Mouse (Mus musculus): ENCODE results near the gene Casp12.
A peak's percentile ranks its signal among the peaks of the same experiment; 100 is the strongest.
"Not testable (repeated sequence)": the region's sequence is repeated elsewhere in the genome, so short reads cannot be mapped to it uniquely, and the experiment has no call there.

Gene Casp12

GRCm38 (mm10) chr9:5345291-5345898, at the start of gene Casp12:
TSS of gene Casp12 (plus strand) at chr9:5345430.
- no peak for DNase-seq (ENCODE audit: low read depth, low spot score)

GRCm38 (mm10) chr9:5296354-5297237, 48.6 kb upstream of the Casp12 start:
- no peak for DNase-seq (ENCODE audit: low read depth, low spot score)

GRCm38 (mm10) chr9:5298329-5299131, 46.7 kb upstream of the Casp12 start, which contains the start of gene Casp1:
TSS of gene Casp1 (plus strand) at chr9:5298517.
- no peak for DNase-seq (ENCODE audit: low read depth, low spot score)

- DNase-seq (ENCODE audit: low read depth, low spot score), result no peak
Observed at GRCm38 (mm10) chr9:5299132-5299381, 46.2 kb upstream of the Casp12 start.

- no peak for DNase-seq (ENCODE audit: low read depth, low spot score)
Observed at GRCm38 (mm10) chr9:5308561-5308960, 36.7 kb upstream of the Casp12 start, which contains the start of gene Casp4. TSS of gene Casp4 (plus strand) at chr9:5308828.

- no peak for DNase-seq (ENCODE audit: low read depth, low spot score)
Observed at GRCm38 (mm10) chr9:5310112-5310511, 35.1 kb upstream of the Casp12 start.

- no peak for DNase-seq (ENCODE audit: low read depth, low spot score)
Observed at GRCm38 (mm10) chr9:5311435-5311834, 33.8 kb upstream of the Casp12 start.

GRCm38 (mm10) chr9:5328204-5328603, 17.0 kb upstream of the Casp12 start:
- no peak for DNase-seq (ENCODE audit: low read depth, low spot score)

- DNase-seq (ENCODE audit: low read depth, low spot score), result no peak
Observed at GRCm38 (mm10) chr9:5332441-5332840, 12.8 kb upstream of the Casp12 start.

- DNase-seq (ENCODE audit: low read depth, low spot score), result no peak
Observed at GRCm38 (mm10) chr9:5333422-5333821, 11.8 kb upstream of the Casp12 start.

- no peak for DNase-seq (ENCODE audit: low read depth, low spot score)
Observed at GRCm38 (mm10) chr9:5343092-5343491, 2.1 kb upstream of the Casp12 start.

- DNase-seq (ENCODE audit: low read depth, low spot score), result no peak
Observed at GRCm38 (mm10) chr9:5344090-5344489, 1.1 kb upstream of the Casp12 start.

GRCm38 (mm10) chr9:5347381-5347780, 2.2 kb downstream of the Casp12 start:
- DNase-seq (ENCODE audit: low read depth, low spot score), result no peak

- no peak for DNase-seq (ENCODE audit: low read depth, low spot score)
Observed at GRCm38 (mm10) chr9:5353673-5354072, 8.4 kb downstream of the Casp12 start.

GRCm38 (mm10) chr9:5356801-5357200, 11.6 kb downstream of the Casp12 start:
- DNase-seq (ENCODE audit: low read depth, low spot score), result no peak

- no peak for DNase-seq (ENCODE audit: low read depth, low spot score)
Observed at GRCm38 (mm10) chr9:5393561-5393960, 48.3 kb downstream of the Casp12 start.

GRCm38 (mm10) chr9:5395861-5396260, 50.6 kb downstream of the Casp12 start:
- not testable (repeated sequence) for DNase-seq (ENCODE audit: low read depth, low spot score)

GRCm38 (mm10) chr9:5410988-5411568, 65.8 kb downstream of the Casp12 start:
- no peak for DNase-seq (ENCODE audit: low read depth, low spot score)

GRCm38 (mm10) chr9:5412446-5413111, 67.3 kb downstream of the Casp12 start:
- peak; percentile 18 for DNase-seq (ENCODE audit: low read depth, low spot score)

- DNase-seq (ENCODE audit: low read depth, low spot score), result no peak
Observed at GRCm38 (mm10) chr9:5417871-5418270, 72.6 kb downstream of the Casp12 start.
